Mouse (Mus musculus): ENCODE results near the gene Odf3l1. TPM values are rescaled to one million over a fixed set of nuclear protein-coding genes. Genes with fewer than 3 reads are reported as not detected.

The Odf3l1 gene
- polyA plus RNA-seq, 1 experiment = 0.33 TPM

DNA sequence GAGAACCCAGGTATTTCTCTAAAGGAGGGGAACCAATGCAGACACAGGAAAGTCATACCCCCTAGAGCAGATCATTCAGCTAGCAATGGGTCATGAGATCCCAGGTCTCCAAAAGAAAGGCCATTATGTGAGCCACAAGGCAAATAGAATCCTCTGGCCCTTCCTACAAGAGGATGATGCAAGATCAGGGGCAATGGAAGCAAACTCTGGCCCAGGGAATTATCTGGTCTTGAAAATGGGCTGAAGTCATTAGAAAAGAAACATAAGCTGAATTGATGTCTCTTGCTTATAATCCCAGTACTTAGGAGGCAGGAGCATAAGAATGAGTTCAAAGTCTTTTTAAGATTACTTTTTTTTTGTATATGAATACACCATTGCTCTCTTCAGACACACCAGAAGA lies 35.6 kb upstream of the Odf3l1 start:
- Histone ChIP-seq H3K27ac (ENCODE audit: insufficient read depth, low read length) (no peak overlapping the region), H3K4me3 (replicated peaks; ENCODE audit: insufficient read depth, low read depth, low read length) (no peak overlapping the region), H3K4me1 (ENCODE audit: control insufficient read depth, insufficient read depth, low read length) (peaks cover 4% of the 10 kb centered on the region; the same call in 1 of the 2 replicates), H3K27me3 (ENCODE audit: control insufficient read depth, insufficient read depth, low read length) (no peaks in the 10 kb centered on the region)
- TF ChIP-seq CTCF (IDR thresholded peaks at IDR 0.05; ENCODE audit: borderline replicate concordance, insufficient read depth, low read depth, low read length) (no peak), POLR2A (IDR thresholded peaks at IDR 0.05; ENCODE audit: borderline replicate concordance, insufficient read depth, low read length) (no peak)
- DNase-seq = no peak

DNA sequence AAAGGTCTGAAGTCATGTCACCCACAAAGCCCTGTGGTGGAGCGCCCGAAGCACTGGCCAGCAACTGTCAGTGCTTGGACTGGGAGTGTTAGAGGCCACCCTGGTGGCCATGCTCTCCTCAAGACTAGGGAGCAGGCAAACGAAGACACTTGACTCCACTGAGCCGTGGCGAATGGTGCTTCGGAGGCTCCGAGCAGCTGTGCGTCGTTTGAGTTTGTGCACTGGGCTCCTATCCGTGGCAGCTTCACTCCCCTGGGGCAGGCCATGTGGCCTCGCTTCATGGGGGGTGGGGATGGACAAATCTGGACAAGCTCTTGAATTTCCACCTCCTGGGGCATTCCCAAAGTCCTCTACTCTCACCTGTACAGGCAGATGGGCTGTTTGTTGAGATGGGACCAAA lies 34.9 kb upstream of the Odf3l1 start:
- 64% methylated on average over 11 of the region's 11 CpGs for WGBS
- Histone ChIP-seq H3K4me3 (replicated peaks; ENCODE audit: insufficient read depth, low read depth, low read length) (no peak overlapping the region), H3K4me1 (ENCODE audit: control insufficient read depth, insufficient read depth, low read length) (peaks cover 4% of the 10 kb centered on the region; the same call in 1 of the 2 replicates), H3K27me3 (ENCODE audit: control insufficient read depth, insufficient read depth, low read length) (no peaks in the 10 kb centered on the region), H3K27ac (ENCODE audit: insufficient read depth, low read length) (no peak overlapping the region)
- DNase-seq = no peak
- TF ChIP-seq POLR2A (IDR thresholded peaks at IDR 0.05; ENCODE audit: borderline replicate concordance, insufficient read depth, low read length) = no peak
- no peak for TF ChIP-seq CTCF (IDR thresholded peaks at IDR 0.05; ENCODE audit: borderline replicate concordance, insufficient read depth, low read depth, low read length)

DNA sequence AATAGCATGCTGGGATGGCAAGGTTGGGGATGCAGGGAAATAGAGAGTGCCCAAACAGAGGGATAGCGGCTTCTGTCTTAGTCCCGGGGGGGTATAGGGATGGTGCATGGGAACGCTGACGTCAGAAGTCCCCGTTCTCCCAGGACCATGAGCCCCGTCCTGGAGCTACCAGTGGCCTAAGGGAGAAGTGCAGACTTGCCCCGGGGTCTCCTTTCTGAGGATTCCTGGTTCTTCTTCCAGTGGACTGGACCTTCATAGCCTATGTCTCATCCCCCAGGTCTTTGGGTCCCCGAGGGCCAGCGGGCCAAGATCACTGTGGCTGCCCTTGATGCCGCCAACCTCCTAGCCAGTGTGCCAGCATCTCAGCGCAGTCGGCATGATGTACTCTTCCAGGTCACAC lies 32.3 kb upstream of the Odf3l1 start:
- Histone ChIP-seq H3K4me3 (replicated peaks; ENCODE audit: insufficient read depth, low read depth, low read length) (no peak overlapping the region), H3K4me1 (ENCODE audit: control insufficient read depth, insufficient read depth, low read length) (peaks cover 6% of the 10 kb centered on the region), H3K27ac (ENCODE audit: insufficient read depth, low read length) (no peak overlapping the region), H3K27me3 (ENCODE audit: control insufficient read depth, insufficient read depth, low read length) (no peaks in the 10 kb centered on the region)
- TF ChIP-seq POLR2A (IDR thresholded peaks at IDR 0.05; ENCODE audit: borderline replicate concordance, insufficient read depth, low read length) (no peak), CTCF (IDR thresholded peaks at IDR 0.05; ENCODE audit: borderline replicate concordance, insufficient read depth, low read depth, low read length) (no peak)
- 77% methylated on average over 12 of the region's 12 CpGs for WGBS
- no peak for DNase-seq

DNA sequence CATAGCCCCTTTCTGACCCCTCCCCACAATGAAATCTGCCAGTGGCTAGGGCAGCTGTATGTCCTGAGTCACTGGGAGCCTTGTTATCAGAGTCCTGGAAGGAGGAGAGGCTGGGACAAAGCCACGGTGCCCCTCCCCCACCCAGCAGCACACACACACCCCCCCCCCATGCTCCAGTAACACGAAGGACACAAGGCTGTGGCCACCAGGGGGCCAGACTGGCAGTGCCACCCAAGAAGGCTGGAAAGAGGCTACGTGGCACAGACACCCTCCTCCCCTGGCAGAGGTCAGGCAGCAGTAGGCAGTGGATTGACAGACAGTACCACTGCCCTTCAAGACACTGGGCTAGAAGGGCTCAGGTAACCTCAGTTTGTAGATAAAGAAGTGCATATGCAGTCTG lies 29.5 kb upstream of the Odf3l1 start:
- no peak overlapping the region for H3K4me3 ChIP-seq (replicated peaks; ENCODE audit: insufficient read depth, low read depth, low read length)
- 26% methylated on average over 3 of the region's 3 CpGs for WGBS
- no peak for DNase-seq
- H3K27me3 ChIP-seq (ENCODE audit: control insufficient read depth, insufficient read depth, low read length) = no peaks in the 10 kb centered on the region
- no peak overlapping the region for H3K27ac ChIP-seq (ENCODE audit: insufficient read depth, low read length)
- TF ChIP-seq POLR2A (IDR thresholded peaks at IDR 0.05; ENCODE audit: borderline replicate concordance, insufficient read depth, low read length) = no peak
- TF ChIP-seq CTCF (IDR thresholded peaks at IDR 0.05; ENCODE audit: borderline replicate concordance, insufficient read depth, low read depth, low read length) = no peak
- H3K4me1 ChIP-seq (ENCODE audit: control insufficient read depth, insufficient read depth, low read length) = peaks cover 8% of the 10 kb centered on the region

DNA sequence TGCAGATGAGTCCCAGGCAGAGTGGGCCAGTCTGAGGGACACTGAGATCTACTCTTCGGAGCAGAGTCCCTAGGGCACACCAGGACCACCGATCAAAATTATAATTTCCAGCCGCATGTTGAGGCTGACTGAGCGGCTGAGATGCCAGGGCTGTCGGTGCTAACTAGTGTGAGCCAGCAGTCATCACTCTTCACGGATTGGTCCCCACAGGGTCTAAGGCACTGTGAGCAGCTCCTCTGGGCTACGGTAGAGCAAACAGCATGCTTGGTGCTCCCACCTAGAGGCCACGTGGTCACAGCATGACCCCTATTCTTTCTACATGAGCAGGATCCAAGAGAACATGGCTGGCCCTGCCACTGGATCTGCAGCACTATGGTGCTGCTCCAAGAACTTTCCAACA lies 28.8 kb upstream of the Odf3l1 start:
- Histone ChIP-seq H3K4me3 (replicated peaks; ENCODE audit: insufficient read depth, low read depth, low read length) (no peak overlapping the region), H3K27ac (ENCODE audit: insufficient read depth, low read length) (no peak overlapping the region), H3K4me1 (ENCODE audit: control insufficient read depth, insufficient read depth, low read length) (peaks cover 8% of the 10 kb centered on the region), H3K27me3 (ENCODE audit: control insufficient read depth, insufficient read depth, low read length) (no peaks in the 10 kb centered on the region)
- 56% methylated on average over 8 of the region's 8 CpGs for WGBS
- no peak for DNase-seq
- TF ChIP-seq POLR2A (IDR thresholded peaks at IDR 0.05; ENCODE audit: borderline replicate concordance, insufficient read depth, low read length) (no peak), CTCF (IDR thresholded peaks at IDR 0.05; ENCODE audit: borderline replicate concordance, insufficient read depth, low read depth, low read length) (no peak)

DNA sequence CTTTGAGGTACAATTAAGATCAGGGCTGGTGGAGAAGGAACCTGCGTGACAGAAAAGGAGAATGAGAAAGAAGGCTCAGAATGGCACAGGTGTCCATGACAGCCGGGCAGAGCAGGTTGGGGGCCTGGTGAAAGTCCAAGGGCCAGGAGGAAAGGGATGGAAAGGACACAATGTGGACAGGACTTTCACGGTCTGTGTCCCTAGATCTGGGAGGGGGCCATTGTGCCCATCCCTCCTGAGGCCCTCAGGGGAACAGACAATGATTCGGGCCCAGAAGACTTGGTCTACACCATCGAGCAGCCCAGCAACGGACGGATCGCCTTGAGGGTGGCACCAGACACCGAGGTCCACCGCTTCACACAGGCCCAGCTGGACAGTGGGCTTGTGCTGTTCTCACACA lies 27.6 kb upstream of the Odf3l1 start:
- 63% methylated on average over 10 of the region's 10 CpGs for WGBS
- Histone ChIP-seq H3K4me3 (replicated peaks; ENCODE audit: insufficient read depth, low read depth, low read length) (no peak overlapping the region), H3K4me1 (ENCODE audit: control insufficient read depth, insufficient read depth, low read length) (peaks cover 8% of the 10 kb centered on the region), H3K27me3 (ENCODE audit: control insufficient read depth, insufficient read depth, low read length) (no peaks in the 10 kb centered on the region), H3K27ac (ENCODE audit: insufficient read depth, low read length) (no peak overlapping the region)
- TF ChIP-seq CTCF (IDR thresholded peaks at IDR 0.05; ENCODE audit: borderline replicate concordance, insufficient read depth, low read depth, low read length) (no peak), POLR2A (IDR thresholded peaks at IDR 0.05; ENCODE audit: borderline replicate concordance, insufficient read depth, low read length) (no peak)
- no peak for DNase-seq

DNA sequence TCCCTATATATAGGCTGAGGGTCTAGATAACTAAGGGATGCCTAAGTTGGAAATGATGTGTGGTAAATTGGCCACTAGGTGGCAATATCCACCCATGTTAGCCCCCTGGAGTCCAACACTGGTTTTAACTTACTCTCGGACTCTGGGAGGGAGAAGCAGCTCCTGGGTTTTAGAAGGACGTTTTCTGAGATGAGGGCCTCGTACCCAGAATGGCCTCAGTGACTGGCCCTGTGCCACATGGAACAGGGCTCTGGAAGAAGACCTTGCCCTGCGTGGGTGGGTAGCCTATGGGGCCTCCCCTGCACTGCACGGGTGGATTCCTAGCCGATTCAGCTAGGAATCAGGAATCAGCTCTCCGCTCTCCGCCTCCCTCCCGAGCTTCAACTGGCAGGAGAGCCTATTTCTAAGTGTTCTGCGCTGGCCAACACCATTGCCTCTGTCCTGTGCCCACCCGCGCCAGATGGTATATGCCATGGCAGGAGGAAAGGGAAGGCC lies 27.1 kb upstream of the Odf3l1 start:
- no peak overlapping the region for H3K27ac ChIP-seq (ENCODE audit: insufficient read depth, low read length)
- 8% methylated on average over 12 of the region's 12 CpGs for whole genome bisulfite sequencing

DNA sequence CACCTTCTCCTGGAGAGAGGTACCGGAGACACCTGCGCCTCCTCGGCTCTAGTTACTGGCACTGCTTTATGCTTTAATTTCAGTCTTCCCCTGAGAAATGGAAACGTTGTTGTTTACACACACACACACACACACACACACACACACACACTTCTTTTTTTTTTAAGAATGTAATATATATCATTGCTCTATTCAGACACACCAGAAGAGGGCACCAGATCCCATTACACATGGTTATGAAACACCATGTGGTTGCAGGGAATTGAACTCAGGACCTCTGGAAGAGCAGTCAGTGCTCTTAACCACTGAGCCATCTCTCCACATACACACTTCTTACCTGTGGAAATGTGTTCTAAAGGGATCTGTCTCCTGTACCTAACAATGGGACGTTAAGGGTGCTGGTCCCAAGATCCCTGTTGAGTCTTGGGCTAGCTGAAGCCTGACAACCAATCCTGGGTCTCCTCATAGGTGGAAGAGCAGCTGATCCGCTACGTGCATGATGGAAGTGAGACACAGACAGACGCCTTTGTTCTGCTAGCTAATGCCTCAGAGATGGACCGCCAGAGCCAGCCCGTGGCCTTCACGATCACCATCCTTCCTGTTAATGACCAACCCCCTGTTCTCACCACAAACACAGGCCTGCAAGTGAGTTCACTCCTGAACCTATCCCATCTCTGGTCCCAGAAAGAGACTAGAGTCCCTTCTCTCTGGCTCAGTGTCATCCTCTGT lies 26.2 kb upstream of the Odf3l1 start:
- peaks cover 4% of the 10 kb centered on the region for H3K4me1 ChIP-seq (ENCODE audit: control insufficient read depth, insufficient read depth, low read length)
- 74% methylated on average over 11 of the region's 11 CpGs for WGBS
- DNase-seq = no peak
- no peak overlapping the region for H3K27ac ChIP-seq (ENCODE audit: insufficient read depth, low read length)
- TF ChIP-seq POLR2A (IDR thresholded peaks at IDR 0.05; ENCODE audit: borderline replicate concordance, insufficient read depth, low read length) (no peak), CTCF (IDR thresholded peaks at IDR 0.05; ENCODE audit: borderline replicate concordance, insufficient read depth, low read depth, low read length) (no peak)
- H3K27me3 ChIP-seq (ENCODE audit: control insufficient read depth, insufficient read depth, low read length) = no peaks in the 10 kb centered on the region
- H3K4me3 ChIP-seq (replicated peaks; ENCODE audit: insufficient read depth, low read depth, low read length) = no peak overlapping the region

More for the DNA sequence above, 27.1 kb upstream of the Odf3l1 start:
- DNase-seq = peak; percentile 64 to 70
- Histone ChIP-seq H3K4me1 (ENCODE audit: control insufficient read depth, insufficient read depth, low read length) (peaks cover 8% of the 10 kb centered on the region), H3K27me3 (ENCODE audit: control insufficient read depth, insufficient read depth, low read length) (no peaks in the 10 kb centered on the region), H3K4me3 (replicated peaks; ENCODE audit: insufficient read depth, low read depth, low read length) (peak overlapping the region; percentile 3)
- peak; percentile 73 for TF ChIP-seq CTCF (IDR thresholded peaks at IDR 0.05; ENCODE audit: borderline replicate concordance, insufficient read depth, low read depth, low read length)
- no peak for TF ChIP-seq POLR2A (IDR thresholded peaks at IDR 0.05; ENCODE audit: borderline replicate concordance, insufficient read depth, low read length)
